Mouse (Mus musculus): ENCODE data around the gene Usp36.

Usp36 gene

GRCm38 (mm10) chr11:118253447-118254158 lies 36.4 kb downstream of the Usp36 start:
- DNase-seq (ENCODE audit: extremely low read depth, low read depth, low spot score): no peak

- no peak for DNase-seq (ENCODE audit: extremely low read depth, low read depth, low spot score)
Observed at GRCm38 (mm10) chr11:118249012-118249383, 41.0 kb downstream of the Usp36 start.

- DNase-seq (ENCODE audit: extremely low read depth, low read depth, low spot score): peak; percentile 78
Observed at GRCm38 (mm10) chr11:118248150-118249011, 41.7 kb downstream of the Usp36 start, which contains the start of gene Cyth1. TSS of gene Cyth1 (minus strand) at chr11:118248592.

- DNase-seq (ENCODE audit: extremely low read depth, low read depth, low spot score): peak; percentile 78
Observed at GRCm38 (mm10) chr11:118247359-118248095, 42.5 kb downstream of the Usp36 start.

- no peak for DNase-seq (ENCODE audit: extremely low read depth, low read depth, low spot score)
Observed at GRCm38 (mm10) chr11:118246724-118247123, 43.3 kb downstream of the Usp36 start.

- DNase-seq (ENCODE audit: extremely low read depth, low read depth, low spot score): no peak
Observed at GRCm38 (mm10) chr11:118245130-118245529, 44.9 kb downstream of the Usp36 start.

GRCm38 (mm10) chr11:118243627-118244261 lies 46.3 kb downstream of the Usp36 start:
- DNase-seq (ENCODE audit: extremely low read depth, low read depth, low spot score): no peak

GRCm38 (mm10) chr11:118242506-118242905 lies 47.5 kb downstream of the Usp36 start:
- DNase-seq (ENCODE audit: extremely low read depth, low read depth, low spot score): peak; percentile 58

- no peak for DNase-seq (ENCODE audit: extremely low read depth, low read depth, low spot score)
Observed at GRCm38 (mm10) chr11:118240388-118240787, 49.7 kb downstream of the Usp36 start.

- DNase-seq (ENCODE audit: extremely low read depth, low read depth, low spot score): no peak
Observed at GRCm38 (mm10) chr11:118239281-118240198, 50.5 kb downstream of the Usp36 start.

- no peak for DNase-seq (ENCODE audit: extremely low read depth, low read depth, low spot score)
Observed at GRCm38 (mm10) chr11:118236520-118237190, 53.4 kb downstream of the Usp36 start.

- DNase-seq (ENCODE audit: extremely low read depth, low read depth, low spot score): no peak
Observed at GRCm38 (mm10) chr11:118234929-118235328, 55.1 kb downstream of the Usp36 start.

GRCm38 (mm10) chr11:118234500-118234899 lies 55.5 kb downstream of the Usp36 start:
- DNase-seq (ENCODE audit: extremely low read depth, low read depth, low spot score): no peak

- no peak for DNase-seq (ENCODE audit: extremely low read depth, low read depth, low spot score)
Observed at GRCm38 (mm10) chr11:118233924-118234323, 56.1 kb downstream of the Usp36 start.

GRCm38 (mm10) chr11:118232314-118232831 lies 57.7 kb downstream of the Usp36 start:
- no peak for DNase-seq (ENCODE audit: extremely low read depth, low read depth, low spot score)

GRCm38 (mm10) chr11:118229941-118230340 lies 60.1 kb downstream of the Usp36 start:
- DNase-seq (ENCODE audit: extremely low read depth, low read depth, low spot score): no peak

- DNase-seq (ENCODE audit: extremely low read depth, low read depth, low spot score): no peak
Observed at GRCm38 (mm10) chr11:118227650-118228049, 62.4 kb downstream of the Usp36 start.

- no peak for DNase-seq (ENCODE audit: extremely low read depth, low read depth, low spot score)
Observed at GRCm38 (mm10) chr11:118226850-118227249, 63.2 kb downstream of the Usp36 start.

GRCm38 (mm10) chr11:118225862-118226261 lies 64.2 kb downstream of the Usp36 start:
- DNase-seq (ENCODE audit: extremely low read depth, low read depth, low spot score): no peak

Data from fat pad, adult 2 months (tissue).